Mouse (Mus musculus) heart, embryonic 12.5 days (tissue): ENCODE data around the gene 4921539E11Rik. TPM values are rescaled to one million over a fixed set of nuclear protein-coding genes. Genes with fewer than 3 reads are reported as not detected.

ENCODE experiments used
- ATAC-seq: fragments of 200-750 bp; cut with Nextera tagmentation; 2 replicates; pipeline ENCODE4 v1.8.0; 2017; ENCODE audit warnings: moderate TSS enrichment, moderate library complexity; ENCODE audit not compliant: insufficient number of reproducible peaks, low FRiP score
- H3K27ac ChIP-seq: fragments of 300-500 bp; sonication (generic); 2 replicates; pipeline ENCODE4 v1.5.1; 2016; ENCODE audit warnings: mild to moderate bottlenecking, moderate library complexity; ENCODE audit not compliant: poor library complexity, severe bottlenecking
- H3K27me3 ChIP-seq: fragments of 300-500 bp; sonication (generic); replicated peaks from 2 replicates; pipeline ENCODE4 v1.6.1; 2016; ENCODE audit warnings: mild to moderate bottlenecking, moderate library complexity
- H3K36me3 ChIP-seq: fragments of 300-500 bp; sonication (generic); 2 replicates; pipeline ENCODE4 v1.6.1; 2016; ENCODE audit warnings: mild to moderate bottlenecking, moderate library complexity
- H3K4me1 ChIP-seq: fragments of 300-500 bp; sonication (generic); replicated peaks from 2 replicates; pipeline ENCODE4 v1.6.1; 2016; ENCODE audit warnings: mild to moderate bottlenecking
- H3K4me2 ChIP-seq: fragments of 300-500 bp; sonication (generic); 2 replicates; pipeline ENCODE4 v1.6.1; 2016; ENCODE audit warnings: mild to moderate bottlenecking, moderate library complexity
- H3K4me3 ChIP-seq: fragments of 300-500 bp; sonication (generic); 2 replicates; pipeline ENCODE4 v1.5.1; 2016; ENCODE audit warnings: mild to moderate bottlenecking
- H3K9ac ChIP-seq: fragments of 300-500 bp; sonication (generic); 2 replicates; pipeline ENCODE4 v1.6.1; 2016; ENCODE audit warnings: mild to moderate bottlenecking, moderate library complexity
- H3K9me3 ChIP-seq: fragments of 300-500 bp; sonication (generic); replicated peaks from 2 replicates; pipeline ENCODE4 v1.6.1; 2016; ENCODE audit warnings: mild to moderate bottlenecking, moderate library complexity
- WGBS: fragments of 180-500 bp; shearing (Covaris S2); methylation state at CpG from one replicate; pipeline ENCODE4 v1.1.7; 2016; 5-methylcytosine and 5-hydroxymethylcytosine counted together
- polyA plus RNA-seq: library from polyadenylated mRNA; unstranded; fragments of >200 nt; fragmentation: Nextera tagmentation; extraction: Ambion mirVana; gene quantifications from 2 replicates; pipeline ENCODE4 v1.2.1, GENCODE M21; 2016

The 4921539E11Rik gene
- polyA plus RNA-seq, 1 experiment from 2014 or later: not detected

DNA sequence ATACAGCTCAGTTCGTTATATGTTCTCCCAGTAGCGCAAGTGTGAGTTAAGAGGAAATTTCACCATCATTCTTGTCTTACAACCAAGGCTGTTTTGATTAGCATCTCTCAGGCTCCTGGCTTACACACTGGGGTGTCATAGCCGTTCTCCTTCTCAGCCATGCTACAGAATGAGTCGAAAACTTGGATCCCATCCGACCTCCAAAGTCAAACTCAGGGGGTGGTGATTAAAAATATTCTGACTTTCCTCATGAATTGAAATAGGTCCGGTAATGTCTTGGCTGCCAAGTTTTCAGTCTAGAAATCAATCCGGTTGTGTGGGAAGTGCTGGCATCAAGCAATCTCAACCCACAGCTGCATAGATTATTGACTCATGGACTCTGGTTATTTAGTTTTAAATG lies 2.3 kb downstream of the 4921539E11Rik start:
- no peak overlapping the region for H3K9ac ChIP-seq
- WGBS: 78% methylated on average over 7 of the region's 7 CpGs
- H3K4me1 ChIP-seq: no peaks in the 10 kb centered on the region
- H3K4me3 ChIP-seq: no peak overlapping the region
- ATAC-seq: no peak
- H3K27me3 ChIP-seq: no peaks in the 10 kb centered on the region
- no peaks in the 10 kb centered on the region for H3K9me3 ChIP-seq
- no peaks in the 10 kb centered on the region for H3K36me3 ChIP-seq
- H3K4me2 ChIP-seq: no peak overlapping the region
- H3K27ac ChIP-seq: no peak overlapping the region

DNA sequence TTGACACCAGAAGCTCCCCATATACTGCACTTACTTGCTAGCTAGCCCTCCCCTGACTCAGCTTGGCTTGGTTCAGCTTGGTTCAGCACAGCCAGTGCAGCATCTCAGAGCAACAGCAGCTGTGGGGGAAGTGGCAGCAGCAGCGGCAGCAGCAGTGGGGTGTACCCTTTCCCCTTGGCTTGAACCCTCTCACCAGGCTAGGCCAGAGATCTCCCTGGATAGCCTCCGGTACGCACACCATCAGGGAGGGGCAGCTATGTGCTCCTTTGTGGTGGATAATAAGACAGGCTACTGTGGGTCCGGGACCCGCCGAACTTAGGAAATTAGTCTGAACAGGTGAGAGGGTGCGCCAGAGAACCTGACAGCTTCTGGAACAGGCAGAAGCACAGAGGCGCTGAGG lies 17.6 kb downstream of the 4921539E11Rik start:
- no peaks in the 10 kb centered on the region for H3K9me3 ChIP-seq
- H3K4me3 ChIP-seq: no peak overlapping the region
- no peak for ATAC-seq
- WGBS: 56% methylated on average over 7 of the region's 8 CpGs
- no peaks in the 10 kb centered on the region for H3K27me3 ChIP-seq
- H3K4me2 ChIP-seq: peak overlapping the region; percentile 24
- H3K9ac ChIP-seq: no peak overlapping the region
- no peaks in the 10 kb centered on the region for H3K4me1 ChIP-seq
- no peak overlapping the region for H3K27ac ChIP-seq
- no peaks in the 10 kb centered on the region for H3K36me3 ChIP-seq

DNA sequence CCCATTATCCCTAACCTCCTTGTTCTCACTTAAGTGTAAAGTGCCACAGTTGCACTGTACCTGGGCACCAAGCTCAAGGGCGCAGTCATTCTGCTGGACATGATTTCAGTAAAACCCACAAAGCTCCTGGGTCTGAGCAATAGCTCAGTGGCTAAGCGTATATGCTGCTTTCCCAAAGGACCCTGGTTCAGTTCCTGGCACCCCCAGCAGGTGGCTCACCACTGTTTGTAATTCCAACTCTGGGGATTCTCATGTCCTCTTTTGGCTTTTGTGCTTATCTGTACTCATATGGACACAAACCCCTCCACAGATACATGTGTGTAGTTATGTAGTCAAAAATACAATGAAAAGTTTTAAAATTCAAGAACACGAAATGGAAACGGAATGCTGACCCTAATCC lies 21.3 kb downstream of the 4921539E11Rik start:
- no peak overlapping the region for H3K4me2 ChIP-seq
- H3K27ac ChIP-seq: no peak overlapping the region
- no peaks in the 10 kb centered on the region for H3K4me1 ChIP-seq
- no peak overlapping the region for H3K4me3 ChIP-seq
- H3K27me3 ChIP-seq: no peaks in the 10 kb centered on the region
- no peaks in the 10 kb centered on the region for H3K9me3 ChIP-seq
- 74% methylated on average over 4 of the region's 4 CpGs for WGBS
- ATAC-seq: no peak
- no peaks in the 10 kb centered on the region for H3K36me3 ChIP-seq
- no peak overlapping the region for H3K9ac ChIP-seq

DNA sequence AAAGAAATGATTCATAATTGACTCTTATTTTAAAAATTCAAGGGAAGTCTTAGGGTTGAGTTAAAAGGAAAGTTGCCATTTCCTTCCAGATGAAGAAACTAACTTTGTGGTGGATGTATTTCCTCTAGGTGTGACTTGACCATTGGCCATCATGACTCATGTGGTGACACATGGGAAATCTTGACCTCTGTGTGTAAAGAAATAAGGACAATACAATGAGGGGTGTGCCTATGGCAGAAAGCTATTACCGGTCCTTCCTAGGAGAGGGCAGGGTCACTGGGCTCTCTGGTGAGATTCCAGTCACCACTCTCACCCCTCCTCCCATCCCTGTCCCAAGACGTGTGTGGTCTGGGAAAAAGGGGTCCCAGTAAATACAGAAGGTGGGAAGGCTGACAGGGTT lies 25.5 kb downstream of the 4921539E11Rik start:
- Histone ChIP-seq H3K36me3 (no peaks in the 10 kb centered on the region), H3K4me1 (no peaks in the 10 kb centered on the region), H3K9ac (no peak overlapping the region), H3K4me2 (no peak overlapping the region), H3K27me3 (no peaks in the 10 kb centered on the region), H3K9me3 (no peaks in the 10 kb centered on the region), H3K4me3 (no peak overlapping the region), H3K27ac (no peak overlapping the region)
- no peak for ATAC-seq
- WGBS: 41% methylated on average over 2 of the region's 2 CpGs

DNA sequence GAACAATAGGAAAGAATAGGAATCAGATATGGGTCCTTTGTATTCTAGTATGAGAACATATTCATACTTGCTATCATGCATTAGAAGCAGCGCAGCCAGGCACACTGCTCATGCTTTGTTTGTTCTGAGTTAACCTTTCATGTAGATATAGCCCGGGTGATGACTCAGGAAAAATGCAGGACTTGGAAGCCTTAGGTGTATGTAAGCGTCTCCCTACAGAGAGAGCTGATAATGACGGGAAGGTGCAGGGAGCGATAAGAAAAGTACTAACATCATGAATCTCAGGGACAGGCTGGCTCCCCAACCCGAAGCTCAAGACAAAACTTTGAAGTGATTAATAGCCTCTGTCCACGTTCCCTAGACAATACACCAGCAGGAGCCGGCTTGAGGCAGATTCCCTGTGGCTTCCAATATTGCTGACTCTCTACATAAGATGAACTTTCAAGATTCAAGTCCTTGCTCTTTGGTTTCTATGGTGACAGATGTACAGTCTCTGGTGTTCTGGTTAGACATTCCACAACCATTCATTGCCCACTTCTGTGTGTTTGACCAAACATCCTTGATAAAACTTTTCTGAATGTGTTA lies 26.8 kb downstream of the 4921539E11Rik start:
- no peak for ATAC-seq
- 31% methylated on average over 8 of the region's 8 CpGs for WGBS

DNA sequence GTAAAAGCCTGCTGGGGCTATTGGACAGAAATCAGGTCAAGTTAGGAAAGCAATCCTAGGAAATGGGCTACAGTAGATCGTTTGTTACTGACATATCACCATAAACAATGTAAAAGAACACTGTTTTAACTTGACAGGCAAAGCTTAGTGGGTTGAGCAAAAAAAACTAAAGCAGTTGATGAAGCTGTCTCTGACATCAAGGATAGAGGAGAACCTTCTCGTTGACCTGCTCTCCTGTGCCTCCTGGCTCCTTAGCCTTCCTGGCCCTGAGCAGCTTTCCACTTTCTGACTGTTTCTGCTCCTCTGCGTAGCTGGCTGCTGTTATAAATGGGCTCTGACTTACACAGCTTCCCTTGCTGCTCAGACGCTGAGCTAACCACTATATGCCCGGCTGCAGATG lies 27.3 kb downstream of the 4921539E11Rik start:
- Histone ChIP-seq H3K36me3 (no peaks in the 10 kb centered on the region), H3K9ac (no peak overlapping the region), H3K9me3 (no peaks in the 10 kb centered on the region), H3K4me3 (no peak overlapping the region), H3K27me3 (no peaks in the 10 kb centered on the region), H3K27ac (no peak overlapping the region), H3K4me1 (no peaks in the 10 kb centered on the region), H3K4me2 (no peak overlapping the region)
- no peak for ATAC-seq
- 68% methylated on average over 5 of the region's 5 CpGs for WGBS

More for the DNA sequence above, 26.8 kb downstream of the 4921539E11Rik start:
- Histone ChIP-seq H3K27ac (no peak overlapping the region), H3K4me2 (no peak overlapping the region), H3K9ac (no peak overlapping the region), H3K27me3 (no peaks in the 10 kb centered on the region), H3K4me3 (no peak overlapping the region), H3K9me3 (no peaks in the 10 kb centered on the region), H3K36me3 (no peaks in the 10 kb centered on the region), H3K4me1 (no peaks in the 10 kb centered on the region)

DNA sequence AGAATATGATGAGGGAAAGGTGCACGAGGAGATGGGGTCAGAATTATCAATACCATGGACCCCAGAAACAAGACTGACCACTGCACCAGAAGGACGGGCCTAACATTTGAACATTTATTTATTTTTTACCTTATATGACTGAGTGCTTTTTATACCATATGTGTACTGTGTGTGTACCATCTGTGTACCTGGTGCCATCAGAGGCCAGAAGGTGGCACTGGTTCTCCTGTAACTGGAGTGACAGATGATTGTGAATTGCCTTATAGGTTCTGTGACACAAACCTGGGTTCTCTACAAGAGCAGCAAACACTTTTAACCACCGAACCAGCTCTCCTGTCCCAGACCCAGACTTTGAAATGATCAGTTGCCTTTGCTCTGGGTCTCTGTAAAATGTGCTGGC lies 31.8 kb downstream of the 4921539E11Rik start:
- H3K36me3 ChIP-seq: no peaks in the 10 kb centered on the region
- H3K4me1 ChIP-seq: no peaks in the 10 kb centered on the region
- H3K9ac ChIP-seq: no peak overlapping the region
- H3K9me3 ChIP-seq: peaks cover 5% of the 10 kb centered on the region
- no peak overlapping the region for H3K4me2 ChIP-seq
- WGBS: 90% methylated on average over 3 of the region's 3 CpGs
- no peak overlapping the region for H3K4me3 ChIP-seq
- H3K27ac ChIP-seq: no peak overlapping the region
- ATAC-seq: no peak
- no peaks in the 10 kb centered on the region for H3K27me3 ChIP-seq

DNA sequence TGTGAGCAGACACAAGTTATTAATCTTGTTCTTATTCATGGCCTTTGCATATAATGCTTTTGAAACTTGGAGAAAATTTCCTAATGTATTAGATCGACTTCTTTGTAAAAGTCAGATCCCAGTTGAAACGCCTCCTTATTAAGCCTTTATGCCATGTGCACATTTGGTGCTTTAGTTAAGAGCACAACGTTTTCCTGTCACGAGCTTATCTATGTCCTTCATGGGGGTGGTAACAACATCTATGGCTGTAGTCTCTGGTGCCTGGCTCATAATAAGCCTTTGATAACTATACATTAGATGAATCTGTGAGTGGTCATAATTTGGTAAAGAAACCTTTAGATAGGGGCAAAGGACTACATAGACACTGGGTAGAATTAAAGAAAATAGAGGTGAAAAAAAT lies 36.8 kb downstream of the 4921539E11Rik start:
- Histone ChIP-seq H3K4me3 (no peak overlapping the region), H3K4me1 (no peaks in the 10 kb centered on the region), H3K36me3 (no peaks in the 10 kb centered on the region), H3K4me2 (no peak overlapping the region), H3K27ac (no peak overlapping the region), H3K9ac (no peak overlapping the region), H3K27me3 (no peaks in the 10 kb centered on the region), H3K9me3 (peaks cover 5% of the 10 kb centered on the region)
- no peak for ATAC-seq
- 45% methylated on average over 4 of the region's 4 CpGs for WGBS

DNA sequence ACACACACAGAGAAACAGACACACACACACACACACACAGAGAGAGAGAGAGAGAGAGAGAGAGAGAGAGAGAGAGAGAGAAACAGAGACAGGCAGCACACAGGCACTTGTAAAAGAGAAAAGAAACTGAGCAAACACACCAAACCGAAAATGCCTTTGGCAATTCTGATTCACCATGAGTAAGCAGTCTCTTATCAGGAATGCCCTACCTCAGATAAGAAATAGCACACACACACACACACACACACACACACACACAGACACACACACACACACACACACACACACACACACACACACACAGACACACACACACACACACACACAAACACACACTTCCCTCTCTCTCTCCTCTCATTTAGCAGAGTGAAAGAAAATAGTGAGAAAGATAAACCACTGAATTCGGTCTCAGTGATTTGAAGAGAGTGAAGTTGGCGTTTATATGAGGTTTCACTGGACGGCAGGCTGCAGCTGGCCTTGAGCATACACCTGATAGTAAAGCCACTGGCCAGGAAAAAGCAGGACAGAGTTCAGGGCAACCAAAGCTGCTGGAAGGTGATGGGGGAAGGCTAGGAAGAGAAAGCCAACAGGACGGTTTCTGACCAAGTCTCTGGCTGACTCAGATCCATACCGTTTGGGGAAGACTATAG lies 41.1 kb downstream of the 4921539E11Rik start:
- H3K9ac ChIP-seq: no peak overlapping the region
- no peak overlapping the region for H3K4me2 ChIP-seq
- no peak overlapping the region for H3K27ac ChIP-seq
- ATAC-seq: no peak
- no peaks in the 10 kb centered on the region for H3K36me3 ChIP-seq
- no peaks in the 10 kb centered on the region for H3K4me1 ChIP-seq
- 37% methylated on average over 6 of the region's 6 CpGs for WGBS
- H3K27me3 ChIP-seq: no peaks in the 10 kb centered on the region
- no peaks in the 10 kb centered on the region for H3K9me3 ChIP-seq
- no peak overlapping the region for H3K4me3 ChIP-seq

DNA sequence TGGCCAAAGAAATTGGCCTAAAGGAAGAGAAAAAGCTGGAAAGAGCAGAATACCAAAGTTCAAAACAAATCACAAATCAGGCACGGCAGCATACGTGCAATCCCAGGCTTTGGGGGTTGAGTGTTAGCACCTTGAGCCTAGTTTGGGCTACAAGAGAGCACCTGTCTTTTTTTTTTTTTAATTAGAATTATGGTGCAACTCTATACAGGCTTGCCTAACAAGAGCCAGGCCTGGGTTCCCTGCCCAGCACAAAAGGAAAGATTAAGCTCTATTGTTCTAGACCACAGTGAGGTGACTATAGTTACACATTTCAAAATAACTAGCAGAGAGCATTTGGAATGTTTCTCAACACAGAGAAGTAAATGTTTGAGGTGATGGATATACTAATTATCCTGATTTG lies 42.9 kb downstream of the 4921539E11Rik start:
- Histone ChIP-seq H3K4me2 (no peak overlapping the region), H3K9me3 (no peaks in the 10 kb centered on the region), H3K9ac (no peak overlapping the region), H3K4me1 (no peaks in the 10 kb centered on the region), H3K27me3 (no peaks in the 10 kb centered on the region), H3K27ac (no peak overlapping the region), H3K4me3 (no peak overlapping the region), H3K36me3 (no peaks in the 10 kb centered on the region)
- no peak for ATAC-seq
- 86% methylated on average over 2 of the region's 2 CpGs for WGBS

DNA sequence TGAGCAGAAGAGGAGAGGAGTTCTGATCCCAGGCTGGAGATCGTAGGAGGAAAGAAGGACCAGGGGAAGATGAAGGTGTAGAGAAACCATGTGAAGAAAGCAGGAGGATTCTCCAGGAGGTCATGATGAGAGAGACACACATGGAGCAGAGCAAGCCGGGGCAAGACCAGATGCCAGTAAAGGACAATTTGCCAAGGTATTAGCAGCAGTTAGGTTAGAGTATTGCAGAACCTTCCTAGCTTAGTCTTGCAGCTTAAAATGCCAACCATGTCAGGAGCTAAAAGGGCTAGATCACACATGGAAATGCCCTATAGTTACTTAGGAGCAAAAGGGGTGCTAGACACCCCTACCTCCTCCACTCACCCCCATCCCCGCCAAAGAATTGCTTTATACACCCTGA lies 43.4 kb downstream of the 4921539E11Rik start:
- Histone ChIP-seq H3K4me2 (no peak overlapping the region), H3K4me3 (no peak overlapping the region), H3K4me1 (no peaks in the 10 kb centered on the region), H3K27ac (no peak overlapping the region), H3K27me3 (no peaks in the 10 kb centered on the region), H3K9me3 (no peaks in the 10 kb centered on the region), H3K9ac (no peak overlapping the region), H3K36me3 (no peaks in the 10 kb centered on the region)
- ATAC-seq: no peak
- 72% methylated on average over 3 of the region's 3 CpGs for WGBS

DNA sequence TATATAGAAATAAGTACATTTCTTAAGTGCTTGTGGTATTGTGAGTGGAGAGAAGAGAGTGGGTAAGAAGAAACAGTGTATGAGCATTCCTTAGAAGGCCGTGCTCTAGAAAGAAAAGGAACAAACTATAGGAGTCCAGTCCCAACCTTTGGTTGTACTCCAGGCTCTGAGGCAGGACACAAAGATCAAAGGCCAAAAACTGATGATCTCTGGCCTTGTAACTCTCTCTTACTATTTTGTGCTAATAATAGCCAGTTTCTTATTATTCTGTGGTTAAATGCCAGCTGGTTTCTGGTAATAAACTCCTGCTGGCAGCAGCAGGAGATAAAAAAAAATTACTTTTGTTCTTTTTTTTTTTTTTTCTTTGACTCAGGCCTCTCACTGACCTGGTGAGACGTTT lies 58.5 kb downstream of the 4921539E11Rik start:
- Histone ChIP-seq H3K9ac (no peak overlapping the region), H3K4me2 (no peak overlapping the region), H3K36me3 (no peaks in the 10 kb centered on the region), H3K9me3 (peaks cover 6% of the 10 kb centered on the region), H3K4me1 (no peaks in the 10 kb centered on the region), H3K27me3 (no peaks in the 10 kb centered on the region), H3K4me3 (no peak overlapping the region), H3K27ac (no peak overlapping the region)
- no peak for ATAC-seq
- WGBS: 68% methylated on average over 2 of the region's 2 CpGs
